Mouse (Mus musculus): ENCODE results near the gene Pou5f1. TPM values are rescaled to one million over a fixed set of nuclear protein-coding genes. Genes with fewer than 3 reads are reported as not detected.

Gene Pou5f1
- total RNA-seq, 2 experiments from 2014 or later = 0.25 TPM; not detected in 1

- DNase-seq (ENCODE audit: low spot score in 2 of 2) = no peak
These were observed 7.3 kb downstream of the Pou5f1 start for GRCm38 (mm10) chr17:35512916-35513626.

GRCm38 (mm10) chr17:35513886-35514285 lies 8.1 kb downstream of the Pou5f1 start:
- peak; percentile 75 to 80 for DNase-seq (ENCODE audit: low spot score in 2 of 2)

- DNase-seq (ENCODE audit: low spot score in 2 of 2) = no peak
These were observed 8.9 kb downstream of the Pou5f1 start for GRCm38 (mm10) chr17:35514756-35515155.

- peak in 1 of 2 experiments; percentile 18 for DNase-seq (ENCODE audit: low spot score in 2 of 2)
These were observed 10.3 kb downstream of the Pou5f1 start for GRCm38 (mm10) chr17:35515911-35516640.

- DNase-seq (ENCODE audit: low spot score in 2 of 2) = peak; percentile 93 to 95
These were observed 11.1 kb downstream of the Pou5f1 start, which contains the start of the genes Tcf19 and Cchcr1 for GRCm38 (mm10) chr17:35516652-35517500. Gene Tcf19, minus strand, starts transcription at chr17:35516824. Gene Cchcr1, plus strand, starts transcription at chr17:35517100.

- DNase-seq (ENCODE audit: low spot score in 2 of 2) = no peak
These were observed 11.7 kb downstream of the Pou5f1 start for GRCm38 (mm10) chr17:35517526-35517925.

GRCm38 (mm10) chr17:35524354-35524753 lies 18.5 kb downstream of the Pou5f1 start:
- DNase-seq (ENCODE audit: low spot score in 2 of 2) = peak in 1 of 2 experiments; percentile 30

GRCm38 (mm10) chr17:35526644-35527043 lies 20.8 kb downstream of the Pou5f1 start:
- DNase-seq (ENCODE audit: low spot score in 2 of 2) = no peak

- DNase-seq (ENCODE audit: low spot score in 2 of 2) = no peak
These were observed 26.5 kb downstream of the Pou5f1 start for GRCm38 (mm10) chr17:35532360-35532759.

GRCm38 (mm10) chr17:35532901-35533300 lies 27.1 kb downstream of the Pou5f1 start, which contains the start of gene Psors1c2:
Gene Psors1c2, plus strand, starts transcription at chr17:35533201.
- no peak for DNase-seq (ENCODE audit: low spot score in 2 of 2)

- peak; percentile 85 to 86 for DNase-seq (ENCODE audit: low spot score in 2 of 2)
These were observed 28.5 kb downstream of the Pou5f1 start for GRCm38 (mm10) chr17:35534343-35534742.

GRCm38 (mm10) chr17:35537421-35537820 lies 31.6 kb downstream of the Pou5f1 start:
- no peak for DNase-seq (ENCODE audit: low spot score in 2 of 2)

GRCm38 (mm10) chr17:35538476-35538875 lies 32.7 kb downstream of the Pou5f1 start:
- DNase-seq (ENCODE audit: low spot score in 2 of 2) = no peak

- no peak for DNase-seq (ENCODE audit: low spot score in 2 of 2)
These were observed 33.7 kb downstream of the Pou5f1 start for GRCm38 (mm10) chr17:35539540-35539939.

GRCm38 (mm10) chr17:35542761-35543411 lies 37.1 kb downstream of the Pou5f1 start:
- no peak for DNase-seq (ENCODE audit: low spot score in 2 of 2)

GRCm38 (mm10) chr17:35543412-35543861 lies 37.6 kb downstream of the Pou5f1 start:
- no peak for DNase-seq (ENCODE audit: low spot score in 2 of 2)

- no peak for DNase-seq (ENCODE audit: low spot score in 2 of 2)
These were observed 38.2 kb downstream of the Pou5f1 start for GRCm38 (mm10) chr17:35544001-35544400.

- peak; percentile 75 to 79 for DNase-seq (ENCODE audit: low spot score in 2 of 2)
These were observed 38.9 kb downstream of the Pou5f1 start for GRCm38 (mm10) chr17:35544680-35545079.

GRCm38 (mm10) chr17:35547465-35547864 lies 41.6 kb downstream of the Pou5f1 start:
- DNase-seq (ENCODE audit: low spot score in 2 of 2) = no peak

GRCm38 (mm10) chr17:35548636-35549035 lies 42.8 kb downstream of the Pou5f1 start:
- no peak for DNase-seq (ENCODE audit: low spot score in 2 of 2)

Data from layer of hippocampus, postnatal 10 days (tissue).